Mouse (Mus musculus): ENCODE measurements around the gene Sfr1. TPM values are rescaled to one million over a fixed set of nuclear protein-coding genes. Genes with fewer than 3 reads are reported as not detected.

Sfr1 gene
- total RNA-seq, 2 experiments from 2014 or later: 98.3 to 103 TPM

- no peak for DNase-seq (ENCODE audit: extremely low spot score in 1 of 2, low spot score in 1 of 2)
Measured at GRCm38 (mm10) chr19:47748950-47749349, 17.5 kb downstream of the Sfr1 start.

GRCm38 (mm10) chr19:47750391-47750790 lies 18.9 kb downstream of the Sfr1 start:
- DNase-seq (ENCODE audit: extremely low spot score in 1 of 2, low spot score in 1 of 2): no peak

DNA sequence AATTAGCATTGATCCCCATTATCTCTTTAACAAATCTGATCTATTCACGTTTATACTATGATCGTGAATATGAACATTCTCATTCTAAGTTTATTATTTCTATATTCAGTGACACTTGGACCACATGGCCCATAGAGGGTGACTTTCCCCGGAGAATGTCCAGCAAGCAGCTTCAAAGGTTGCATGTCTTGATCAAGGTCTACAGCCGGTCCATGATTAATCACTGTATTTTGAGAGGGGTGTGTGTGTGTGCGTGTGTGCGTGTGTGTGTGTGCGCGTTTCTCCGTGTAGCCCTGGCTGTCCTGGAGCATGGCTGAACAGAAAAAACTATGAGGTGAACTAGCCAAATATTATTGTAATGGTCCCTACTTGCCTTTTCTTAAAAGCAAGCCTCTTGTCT lies 21.0 kb downstream of the Sfr1 start:
- no peak for DNase-seq (ENCODE audit: extremely low spot score in 1 of 2, low spot score in 1 of 2)

DNA sequence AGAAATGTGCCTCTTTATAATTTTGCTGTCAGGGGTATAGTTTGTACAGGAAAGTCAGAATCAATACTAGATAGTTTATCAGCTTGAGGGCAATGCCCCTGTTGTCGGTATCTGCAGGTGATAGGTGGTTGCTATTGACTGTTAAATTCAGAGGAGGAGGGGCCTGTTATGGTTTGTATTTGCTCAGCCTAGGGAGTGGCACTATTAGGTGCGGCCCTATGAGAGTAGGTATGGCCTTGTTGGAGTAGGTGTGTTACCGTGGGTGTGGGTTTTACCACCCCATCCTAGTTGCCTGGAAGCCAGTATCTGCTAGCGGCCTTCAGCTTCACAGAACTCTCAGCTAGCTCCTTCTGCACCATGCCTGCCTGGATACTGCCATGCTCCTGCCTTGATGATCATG lies 22.4 kb downstream of the Sfr1 start:
- DNase-seq (ENCODE audit: extremely low spot score in 1 of 2, low spot score in 1 of 2): no peak

DNA sequence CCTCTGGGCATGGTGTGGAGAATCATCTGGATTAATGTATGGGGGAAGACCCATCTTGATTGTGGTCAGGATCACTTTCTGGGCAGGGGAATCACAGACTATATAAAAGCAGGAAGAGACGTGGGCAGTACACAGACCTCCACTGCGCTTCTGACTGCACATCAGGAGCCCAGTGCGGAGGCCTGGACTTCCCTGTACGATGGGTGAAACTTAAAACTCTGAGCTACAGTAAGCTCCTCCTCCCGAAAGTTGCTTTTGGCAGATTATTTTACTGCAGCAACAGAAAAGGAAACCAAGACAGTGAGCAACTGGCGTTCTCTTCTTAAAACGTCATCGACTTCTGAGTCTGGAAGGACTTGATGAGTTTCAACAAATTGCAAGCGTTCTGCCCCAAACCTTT lies 23.4 kb downstream of the Sfr1 start:
- no peak for DNase-seq (ENCODE audit: extremely low spot score in 1 of 2, low spot score in 1 of 2)

GRCm38 (mm10) chr19:47755625-47756024 lies 24.1 kb downstream of the Sfr1 start:
- DNase-seq (ENCODE audit: extremely low spot score in 1 of 2, low spot score in 1 of 2): no peak

DNA sequence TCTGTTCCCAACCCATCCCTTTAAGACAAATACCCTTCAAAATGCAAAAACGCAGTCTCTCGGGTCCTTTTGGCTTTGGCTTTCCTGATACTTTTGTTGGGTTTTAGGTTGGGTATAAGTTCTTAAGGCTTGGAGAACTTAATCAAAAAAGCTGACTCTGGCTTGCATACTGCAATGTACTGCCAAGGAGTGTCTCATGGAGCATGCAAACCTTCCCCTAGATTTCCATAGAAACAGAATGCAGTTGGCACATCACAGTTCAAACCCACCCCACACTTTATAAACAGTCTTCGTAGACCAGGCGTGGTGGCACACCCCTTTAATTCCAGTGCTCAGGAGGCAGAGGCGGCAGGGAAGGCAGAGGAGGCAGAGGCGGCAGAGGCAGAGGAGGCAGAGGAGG lies 46.4 kb downstream of the Sfr1 start:
- no peak for DNase-seq (ENCODE audit: extremely low spot score in 1 of 2, low spot score in 1 of 2)

- DNase-seq (ENCODE audit: extremely low spot score in 1 of 2, low spot score in 1 of 2): no peak
Measured at GRCm38 (mm10) chr19:47780145-47780544, 48.7 kb downstream of the Sfr1 start.

DNA sequence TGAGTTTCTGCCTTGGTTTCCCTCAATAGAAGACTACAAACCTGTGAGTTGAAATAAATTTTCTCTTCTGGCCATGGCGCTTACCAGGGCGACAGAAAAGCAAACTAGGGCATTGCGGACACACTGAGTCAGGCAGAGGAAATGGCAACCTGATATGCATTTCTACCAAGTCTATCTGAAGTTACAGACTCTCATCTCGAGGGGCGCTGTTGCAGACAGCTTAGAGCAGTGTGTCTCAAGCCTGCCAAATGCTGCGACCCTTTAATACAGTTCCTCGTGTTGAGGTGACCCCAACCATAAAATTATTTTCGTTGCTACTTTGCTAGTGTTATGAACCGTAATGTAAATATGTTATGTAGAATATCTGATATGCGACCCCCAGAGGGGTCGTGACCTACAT lies 49.5 kb downstream of the Sfr1 start:
- DNase-seq (ENCODE audit: extremely low spot score in 1 of 2, low spot score in 1 of 2): no peak

- DNase-seq (ENCODE audit: extremely low spot score in 1 of 2, low spot score in 1 of 2): no peak
Measured at GRCm38 (mm10) chr19:47783898-47784297, 52.4 kb downstream of the Sfr1 start.

Small RNAs within 50 kb of the gene (microRNA-seq; reads per million reads assigned to microRNA genes)
- gene Mir8090: 0 reads per million in 2 experiments

Other genes with a start within 250 kb of the Sfr1 start
- gene Stn1, start 194.2 kb upstream of the Sfr1 start, total RNA-seq (2021): 10 to 100 TPM; 22.7 to 23.5 TPM
- 10 to 100 TPM; 62.2 to 68.7 TPM for gene Slk, start 152.0 kb upstream of the Sfr1 start, total RNA-seq (2021)
- gene Col17a1, start 39.6 kb upstream of the Sfr1 start, total RNA-seq (2021): under 1 TPM in 1 of 2 experiments, not detected in 1; 0.15 TPM
- 10 to 100 TPM; 55.2 to 63.5 TPM for gene Gsto1, start 123.3 kb downstream of the Sfr1 start, total RNA-seq (2021)
- gene Gsto2, start 133.9 kb downstream of the Sfr1 start, total RNA-seq (2021): 1 to 10 TPM; 2.2 to 2.4 TPM
- 1 to 10 TPM in 1 of 2 experiments, under 1 TPM in 1; 0.74 to 1.3 TPM for gene Cfap43, start 187.6 kb downstream of the Sfr1 start, total RNA-seq (2021)
- gene Itprip, start 187.6 kb downstream of the Sfr1 start, total RNA-seq (2021): 1 to 10 TPM; 1.0 to 1.2 TPM
- gene Cfap58, start 206.0 kb downstream of the Sfr1 start, total RNA-seq (2021): under 1 TPM; 0.39 to 0.59 TPM

Data from layer of hippocampus, postnatal 25 days (tissue).